Mouse (Mus musculus) megakaryocyte, embryonic 14.5 days (primary cell): ENCODE data around the gene P2ry13. TPM values are rescaled to one million over a fixed set of nuclear protein-coding genes. Genes with fewer than 3 reads are reported as not detected.

Experiments
- H3K27me3 ChIP-seq: replicated peaks from 2 replicates; pipeline ENCODE3; 2012; ENCODE audit warnings: inconsistent platforms
- H3K36me3 ChIP-seq: replicated peaks from 2 replicates; pipeline ENCODE3; 2012; ENCODE audit warnings: low read length, inconsistent platforms, mixed read lengths
- H3K4me1 ChIP-seq: 2 replicates; pipeline ENCODE4 v1.6.1; 2012; ENCODE audit warnings: inconsistent platforms
- H3K4me3 ChIP-seq: replicated peaks from 2 replicates; pipeline ENCODE3; 2012; ENCODE audit warnings: moderate library complexity, mild to moderate bottlenecking, inconsistent platforms
- H3K9me3 ChIP-seq: 2 replicates; pipeline ENCODE4 v1.6.1; 2012; ENCODE audit warnings: inconsistent platforms
- FLI1 ChIP-seq: IDR thresholded peaks from 2 replicates; pipeline ENCODE4 v1.6.1; 2012; ENCODE audit warnings: low read length, inconsistent platforms, mixed read lengths
- GATA1 ChIP-seq: IDR thresholded peaks from 3 replicates; pipeline ENCODE4 v1.6.1; 2012; ENCODE audit warnings: mixed read lengths, low read length, inconsistent platforms, borderline replicate concordance
- polyA plus RNA-seq: library from polyadenylated mRNA; stranded (reverse); fragments of >175 nt; gene quantifications from 2 replicates; pipeline ENCODE4 v1.2.3, GENCODE M21; 2012; ENCODE audit warnings: low replicate concordance; ENCODE audit not compliant: insufficient read depth

Gene P2ry13
- polyA plus RNA-seq, 1 experiment = not detected

DNA sequence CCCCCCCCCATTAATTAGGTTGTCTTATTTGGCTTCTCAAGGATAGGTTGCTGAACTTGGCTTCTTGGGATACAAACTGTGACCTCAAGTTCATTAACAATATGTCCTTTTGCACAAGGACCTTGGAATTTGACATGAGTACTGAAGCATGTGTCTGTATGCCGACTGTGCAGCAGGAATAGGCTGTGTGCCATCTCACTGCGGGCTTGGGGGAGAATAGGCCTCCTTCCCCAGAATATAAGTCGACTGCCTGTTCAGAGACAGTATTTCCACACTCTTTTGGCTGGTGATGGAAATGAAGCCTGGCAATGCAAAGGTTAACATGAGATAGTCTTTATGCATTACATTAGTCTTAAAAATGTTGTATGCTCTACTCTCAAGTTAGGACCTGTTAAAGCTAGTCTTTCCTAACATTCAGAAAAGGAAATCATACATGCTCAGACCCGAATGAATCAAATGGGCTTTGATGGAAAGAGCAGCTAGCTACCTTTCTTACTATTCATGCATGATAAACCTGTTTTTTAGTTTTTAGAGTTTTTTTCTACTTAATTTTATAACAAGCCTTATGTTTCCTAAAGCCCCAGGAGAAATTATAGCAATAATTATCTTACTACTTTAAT is 13.2 kb downstream of the P2ry13 start:
- Histone ChIP-seq H3K4me3 (no peak overlapping the region), H3K27me3 (no peaks in the 10 kb centered on the region), H3K4me1 (peaks cover 44% of the 10 kb centered on the region), H3K9me3 (no peaks in the 10 kb centered on the region), H3K36me3 (peaks cover 82% of the 10 kb centered on the region)
- TF ChIP-seq GATA1 (no peak), FLI1 (no peak)

DNA sequence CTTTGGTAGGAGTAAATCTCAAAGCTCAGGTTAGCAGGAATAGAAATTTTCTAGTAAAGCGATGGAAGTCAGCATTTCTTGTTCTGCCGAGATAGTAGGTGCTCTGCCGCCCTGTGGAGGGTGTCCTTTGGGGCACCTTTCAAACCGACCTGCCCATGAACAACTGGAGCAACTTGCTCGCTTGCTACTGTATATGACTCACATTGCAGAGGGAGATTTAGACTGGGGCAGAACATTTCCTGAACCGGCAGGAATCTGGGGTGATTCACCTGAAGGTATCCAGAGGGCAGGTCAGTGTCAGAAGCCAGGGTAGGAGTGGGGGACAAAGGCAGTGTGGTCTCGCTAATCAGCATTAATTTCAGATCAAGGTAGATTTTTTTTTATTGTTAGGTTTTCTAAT is 15.7 kb downstream of the P2ry13 start, which contains the start of gene Gpr87:
Gene Gpr87, minus strand, starts transcription at position 167 of the 400 bp plus-strand sequence.
- Histone ChIP-seq H3K36me3 (peaks cover 78% of the 10 kb centered on the region), H3K27me3 (no peaks in the 10 kb centered on the region), H3K9me3 (no peaks in the 10 kb centered on the region), H3K4me3 (no peak within 1 kb of the TSS), H3K4me1 (peaks cover 44% of the 10 kb centered on the region)
- no peak for TF ChIP-seq GATA1
- no peak for TF ChIP-seq FLI1

DNA sequence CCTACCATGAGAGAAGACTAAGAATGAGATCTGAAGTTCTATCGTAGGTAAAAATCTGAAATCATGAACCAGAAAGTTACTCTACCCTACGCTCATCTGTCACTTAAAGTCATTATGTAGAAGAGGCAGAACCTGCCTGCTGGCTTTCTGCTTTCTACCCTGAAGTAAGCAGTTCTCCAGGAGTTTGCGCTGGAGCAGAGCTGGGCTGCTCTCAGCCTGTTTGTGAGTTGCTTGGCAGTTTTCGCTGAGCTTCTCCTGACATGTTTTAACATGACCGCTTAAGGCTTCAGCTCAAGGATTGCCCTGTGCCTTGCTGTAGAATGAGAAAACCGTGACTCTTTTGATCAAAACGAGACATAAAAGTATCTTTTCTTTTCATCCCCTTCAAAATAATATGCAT is 16.6 kb downstream of the P2ry13 start:
- no peak for TF ChIP-seq FLI1
- no peak for TF ChIP-seq GATA1
- H3K27me3 ChIP-seq = no peaks in the 10 kb centered on the region
- no peak overlapping the region for H3K4me3 ChIP-seq
- no peaks in the 10 kb centered on the region for H3K9me3 ChIP-seq
- peaks cover 48% of the 10 kb centered on the region for H3K4me1 ChIP-seq
- peaks cover 74% of the 10 kb centered on the region for H3K36me3 ChIP-seq

DNA sequence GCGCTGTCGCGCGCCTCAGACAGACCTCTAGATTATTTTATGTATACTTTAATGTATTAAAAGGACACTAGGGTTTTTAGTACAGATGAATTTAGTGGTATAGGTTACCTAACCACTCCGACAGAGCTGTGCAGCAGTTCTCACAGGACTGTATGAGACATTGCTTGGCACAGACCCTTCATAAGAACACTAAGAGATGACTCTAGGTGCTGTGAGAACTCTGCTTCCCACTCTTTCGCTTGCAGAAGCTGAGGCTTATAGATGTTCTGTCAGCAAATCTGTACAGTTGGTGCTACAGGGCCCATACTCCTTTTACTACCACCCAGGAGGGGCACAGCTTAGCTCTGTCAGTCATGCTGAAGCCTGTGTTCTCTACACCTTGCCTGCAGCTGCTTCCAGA is 19.0 kb downstream of the P2ry13 start:
- Histone ChIP-seq H3K4me3 (no peak overlapping the region), H3K9me3 (no peaks in the 10 kb centered on the region), H3K36me3 (peaks cover 83% of the 10 kb centered on the region)

GRCm38 (mm10) chr3:59187336-59187735 is 23.3 kb downstream of the P2ry13 start:
- no peaks in the 10 kb centered on the region for H3K27me3 ChIP-seq
- H3K4me3 ChIP-seq = no peak overlapping the region
- peaks cover 78% of the 10 kb centered on the region for H3K36me3 ChIP-seq
- TF ChIP-seq GATA1 = no peak
- no peak for TF ChIP-seq FLI1
- H3K4me1 ChIP-seq = peaks cover 49% of the 10 kb centered on the region
- H3K9me3 ChIP-seq = no peaks in the 10 kb centered on the region

More for the DNA sequence above, 19.0 kb downstream of the P2ry13 start:
- TF ChIP-seq FLI1 (no peak), GATA1 (no peak)
- Histone ChIP-seq H3K27me3 (no peaks in the 10 kb centered on the region), H3K4me1 (peaks cover 47% of the 10 kb centered on the region)

DNA sequence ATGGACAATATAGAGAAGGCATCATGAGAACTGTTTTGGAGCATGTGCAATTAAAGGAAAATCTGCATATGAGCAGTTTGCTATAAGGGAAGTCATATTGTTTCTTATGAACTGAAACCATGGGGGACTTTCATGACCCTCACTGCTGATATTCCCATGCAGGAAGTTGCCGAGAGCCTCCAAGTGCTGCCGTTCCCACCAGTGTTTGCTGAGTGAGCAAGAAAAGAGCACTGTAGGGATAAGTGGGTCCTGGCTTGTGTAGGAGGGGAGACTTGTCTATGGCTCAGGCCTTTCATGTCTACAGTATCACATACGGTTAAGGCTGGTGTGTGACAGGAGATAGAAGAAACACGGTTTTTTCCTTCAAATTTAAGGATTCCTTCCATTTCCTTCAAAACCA is 25.0 kb downstream of the P2ry13 start:
- TF ChIP-seq GATA1 (no peak), FLI1 (no peak)
- Histone ChIP-seq H3K27me3 (no peaks in the 10 kb centered on the region), H3K4me3 (no peak overlapping the region)

DNA sequence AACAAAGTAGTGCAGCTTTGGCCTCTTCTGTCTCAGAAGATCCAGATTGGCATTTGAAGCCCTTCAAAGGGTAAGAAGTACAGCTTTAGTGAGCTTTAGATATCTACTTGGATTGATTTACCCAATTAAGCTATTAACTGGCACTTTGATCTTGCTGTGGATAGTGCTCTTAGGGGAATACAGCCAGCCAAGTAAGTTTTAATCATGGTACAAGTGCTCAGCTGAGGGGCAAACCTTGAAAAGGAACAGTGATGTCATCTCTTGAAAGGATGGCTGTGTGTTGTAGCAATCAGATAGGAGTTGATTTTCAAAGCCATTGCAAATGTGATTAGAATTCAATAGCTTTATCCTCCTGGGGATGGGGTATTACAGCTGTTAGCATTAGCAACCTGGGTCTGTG is 28.6 kb downstream of the P2ry13 start:
- TF ChIP-seq GATA1 (no peak), FLI1 (no peak)
- H3K27me3 ChIP-seq = no peaks in the 10 kb centered on the region
- H3K4me1 ChIP-seq = peaks cover 34% of the 10 kb centered on the region

More for the DNA sequence above, 25.0 kb downstream of the P2ry13 start:
- H3K4me1 ChIP-seq = peaks cover 40% of the 10 kb centered on the region
- H3K9me3 ChIP-seq = no peaks in the 10 kb centered on the region
- peaks cover 79% of the 10 kb centered on the region for H3K36me3 ChIP-seq

GRCm38 (mm10) chr3:59181134-59181533 is 29.5 kb downstream of the P2ry13 start:
- Histone ChIP-seq H3K9me3 (no peaks in the 10 kb centered on the region), H3K4me1 (peaks cover 39% of the 10 kb centered on the region), H3K4me3 (no peak overlapping the region), H3K36me3 (peaks cover 77% of the 10 kb centered on the region), H3K27me3 (no peaks in the 10 kb centered on the region)
- no peak for TF ChIP-seq FLI1
- TF ChIP-seq GATA1 = no peak

More for the DNA sequence above, 28.6 kb downstream of the P2ry13 start:
- Histone ChIP-seq H3K36me3 (peaks cover 83% of the 10 kb centered on the region), H3K4me3 (no peak overlapping the region), H3K9me3 (no peaks in the 10 kb centered on the region)

DNA sequence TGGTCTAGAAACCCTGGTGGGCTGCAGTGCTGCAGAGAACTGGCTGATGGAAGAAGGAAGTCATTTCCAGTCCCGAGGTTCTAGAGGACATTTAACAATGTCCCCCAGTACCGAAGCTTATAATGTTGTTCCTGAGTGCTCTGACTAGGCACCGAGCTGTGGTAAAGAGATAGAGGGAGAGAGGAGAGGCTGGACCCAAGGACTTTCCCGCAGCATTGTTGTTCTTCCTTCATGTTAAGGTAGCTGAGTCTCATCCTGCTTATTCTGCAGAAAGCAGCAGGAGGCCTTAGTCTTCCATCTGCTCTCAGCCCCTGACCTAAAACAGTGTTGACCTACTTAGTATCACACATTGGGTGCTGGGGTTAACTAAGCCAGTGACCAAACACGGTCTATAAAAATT is 33.8 kb downstream of the P2ry13 start:
- peaks cover 72% of the 10 kb centered on the region for H3K4me1 ChIP-seq
- H3K9me3 ChIP-seq = no peaks in the 10 kb centered on the region
- H3K27me3 ChIP-seq = no peaks in the 10 kb centered on the region
- TF ChIP-seq FLI1 (no peak), GATA1 (no peak)
- H3K4me3 ChIP-seq = peak overlapping the region; percentile 29
- H3K36me3 ChIP-seq = peaks cover 60% of the 10 kb centered on the region

DNA sequence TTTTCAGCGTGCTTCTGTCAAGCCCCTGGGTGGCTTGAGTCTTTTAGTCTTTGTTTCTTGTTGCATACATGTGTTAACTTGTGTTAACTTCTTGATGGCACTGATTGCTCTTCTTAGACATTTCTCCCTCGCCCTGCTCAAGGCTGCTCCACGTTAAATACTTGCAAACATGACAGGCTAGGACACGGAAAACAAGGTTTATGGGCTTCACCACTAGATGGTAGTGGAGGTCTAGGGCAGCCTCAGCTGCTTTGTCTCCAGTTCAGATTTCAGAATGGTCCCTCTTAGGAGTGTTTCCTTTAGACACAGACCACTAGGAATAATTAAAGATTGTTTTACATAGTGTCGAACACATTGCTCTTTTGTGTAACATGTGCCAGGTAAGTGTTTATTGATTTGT is 35.4 kb downstream of the P2ry13 start:
- Histone ChIP-seq H3K4me3 (no peak overlapping the region), H3K36me3 (peaks cover 46% of the 10 kb centered on the region), H3K4me1 (peaks cover 84% of the 10 kb centered on the region), H3K27me3 (no peaks in the 10 kb centered on the region), H3K9me3 (no peaks in the 10 kb centered on the region)
- no peak for TF ChIP-seq FLI1
- TF ChIP-seq GATA1 = no peak
